Mouse (Mus musculus): ENCODE measurements around the gene Ryr1. TPM values are rescaled to one million over a fixed set of nuclear protein-coding genes. Genes with fewer than 3 reads are reported as not detected.

Ryr1 gene
- polyA plus RNA-seq, 1 experiment from 2014 or later, result 0.55 TPM

GRCm38 (mm10) chr7:29101286-29102017, 23.5 kb downstream of the Ryr1 start:
- Histone ChIP-seq H3K27me3 (ENCODE audit: control insufficient read depth, insufficient read depth, low read length) (no peaks in the 10 kb centered on the region), H3K4me3 (ENCODE audit: low read depth, low read length) (no peak overlapping the region), H3K4me2 (no peak overlapping the region), H3K36me3 (ENCODE audit: control insufficient read depth, insufficient read depth, low read length) (no peaks in the 10 kb centered on the region), H3K4me1 (ENCODE audit: control insufficient read depth, insufficient read depth, low read length) (no peaks in the 10 kb centered on the region), H3K9me3 (ENCODE audit: control insufficient read depth, low read length) (no peaks in the 10 kb centered on the region), H3K27ac (ENCODE audit: low read depth, low read length) (no peak overlapping the region), H3K9ac (ENCODE audit: low read length) (no peak overlapping the region)
- DNase-seq (ENCODE audit: low spot score, missing footprints) (no peak), ATAC-seq (ENCODE audit: low FRiP score) (no peak)
- 92% methylated on average over 12 of the region's 12 CpGs for WGBS

GRCm38 (mm10) chr7:29097131-29097530, 27.8 kb downstream of the Ryr1 start:
- 87% methylated on average over 16 of the region's 16 CpGs for WGBS
- no peak overlapping the region for H3K9ac ChIP-seq (ENCODE audit: low read length)
- H3K4me3 ChIP-seq (ENCODE audit: low read depth, low read length), result no peak overlapping the region
- H3K4me1 ChIP-seq (ENCODE audit: control insufficient read depth, insufficient read depth, low read length), result no peaks in the 10 kb centered on the region
- no peaks in the 10 kb centered on the region for H3K36me3 ChIP-seq (ENCODE audit: control insufficient read depth, insufficient read depth, low read length)
- no peak overlapping the region for H3K4me2 ChIP-seq
- DNase-seq (ENCODE audit: low spot score, missing footprints) (no peak), ATAC-seq (ENCODE audit: low FRiP score) (no peak)
- no peaks in the 10 kb centered on the region for H3K27me3 ChIP-seq (ENCODE audit: control insufficient read depth, insufficient read depth, low read length)
- no peak overlapping the region for H3K27ac ChIP-seq (ENCODE audit: low read depth, low read length)
- no peaks in the 10 kb centered on the region for H3K9me3 ChIP-seq (ENCODE audit: control insufficient read depth, low read length)

- H3K4me1 ChIP-seq (ENCODE audit: control insufficient read depth, insufficient read depth, low read length), result no peaks in the 10 kb centered on the region
- no peak overlapping the region for H3K4me2 ChIP-seq
- DNase-seq (ENCODE audit: low spot score, missing footprints), result no peak
- 78% methylated on average over 6 of the region's 6 CpGs for WGBS
- no peak overlapping the region for H3K4me3 ChIP-seq (ENCODE audit: low read depth, low read length)
- no peak for ATAC-seq (ENCODE audit: low FRiP score)
- H3K27me3 ChIP-seq (ENCODE audit: control insufficient read depth, insufficient read depth, low read length), result no peaks in the 10 kb centered on the region
- H3K9ac ChIP-seq (ENCODE audit: low read length), result no peak overlapping the region
- no peaks in the 10 kb centered on the region for H3K36me3 ChIP-seq (ENCODE audit: control insufficient read depth, insufficient read depth, low read length)
- H3K9me3 ChIP-seq (ENCODE audit: control insufficient read depth, low read length), result no peaks in the 10 kb centered on the region
- H3K27ac ChIP-seq (ENCODE audit: low read depth, low read length), result no peak overlapping the region
Observed at GRCm38 (mm10) chr7:29088817-29089216, 36.2 kb downstream of the Ryr1 start.

GRCm38 (mm10) chr7:29086902-29087301, 38.1 kb downstream of the Ryr1 start:
- DNase-seq (ENCODE audit: low spot score, missing footprints) (no peak), ATAC-seq (ENCODE audit: low FRiP score) (no peak)
- Histone ChIP-seq H3K9ac (ENCODE audit: low read length) (no peak overlapping the region), H3K27ac (ENCODE audit: low read depth, low read length) (no peak overlapping the region), H3K4me2 (no peak overlapping the region), H3K4me1 (ENCODE audit: control insufficient read depth, insufficient read depth, low read length) (no peaks in the 10 kb centered on the region), H3K9me3 (ENCODE audit: control insufficient read depth, low read length) (no peaks in the 10 kb centered on the region), H3K27me3 (ENCODE audit: control insufficient read depth, insufficient read depth, low read length) (no peaks in the 10 kb centered on the region), H3K36me3 (ENCODE audit: control insufficient read depth, insufficient read depth, low read length) (no peaks in the 10 kb centered on the region), H3K4me3 (ENCODE audit: low read depth, low read length) (no peak overlapping the region)
- 92% methylated on average over 10 of the region's 10 CpGs for WGBS

GRCm38 (mm10) chr7:29085981-29086380, 39.0 kb downstream of the Ryr1 start:
- 88% methylated on average over 30 of the region's 30 CpGs for WGBS
- Histone ChIP-seq H3K36me3 (ENCODE audit: control insufficient read depth, insufficient read depth, low read length) (no peaks in the 10 kb centered on the region), H3K4me3 (ENCODE audit: low read depth, low read length) (no peak overlapping the region), H3K4me1 (ENCODE audit: control insufficient read depth, insufficient read depth, low read length) (no peaks in the 10 kb centered on the region), H3K9ac (ENCODE audit: low read length) (no peak overlapping the region), H3K9me3 (ENCODE audit: control insufficient read depth, low read length) (no peaks in the 10 kb centered on the region), H3K27me3 (ENCODE audit: control insufficient read depth, insufficient read depth, low read length) (no peaks in the 10 kb centered on the region), H3K27ac (ENCODE audit: low read depth, low read length) (no peak overlapping the region), H3K4me2 (no peak overlapping the region)
- no peak for DNase-seq (ENCODE audit: low spot score, missing footprints)
- no peak for ATAC-seq (ENCODE audit: low FRiP score)

- no peak for DNase-seq (ENCODE audit: low spot score, missing footprints)
- ATAC-seq (ENCODE audit: low FRiP score), result no peak
- H3K36me3 ChIP-seq (ENCODE audit: control insufficient read depth, insufficient read depth, low read length), result no peaks in the 10 kb centered on the region
- no peak overlapping the region for H3K4me2 ChIP-seq
- H3K4me1 ChIP-seq (ENCODE audit: control insufficient read depth, insufficient read depth, low read length), result no peaks in the 10 kb centered on the region
- WGBS, result 83% methylated on average over 3 of the region's 3 CpGs
- no peaks in the 10 kb centered on the region for H3K27me3 ChIP-seq (ENCODE audit: control insufficient read depth, insufficient read depth, low read length)
- H3K9ac ChIP-seq (ENCODE audit: low read length), result no peak overlapping the region
- H3K4me3 ChIP-seq (ENCODE audit: low read depth, low read length), result no peak overlapping the region
- H3K27ac ChIP-seq (ENCODE audit: low read depth, low read length), result no peak overlapping the region
- H3K9me3 ChIP-seq (ENCODE audit: control insufficient read depth, low read length), result no peaks in the 10 kb centered on the region
Observed at GRCm38 (mm10) chr7:29084411-29084810, 40.6 kb downstream of the Ryr1 start.

- no peak for DNase-seq (ENCODE audit: low spot score, missing footprints)
- ATAC-seq (ENCODE audit: low FRiP score), result no peak
- Histone ChIP-seq H3K4me2 (no peak overlapping the region), H3K36me3 (ENCODE audit: control insufficient read depth, insufficient read depth, low read length) (no peaks in the 10 kb centered on the region), H3K4me1 (ENCODE audit: control insufficient read depth, insufficient read depth, low read length) (no peaks in the 10 kb centered on the region), H3K4me3 (ENCODE audit: low read depth, low read length) (no peak overlapping the region), H3K27ac (ENCODE audit: low read depth, low read length) (no peak overlapping the region), H3K27me3 (ENCODE audit: control insufficient read depth, insufficient read depth, low read length) (no peaks in the 10 kb centered on the region), H3K9ac (ENCODE audit: low read length) (no peak overlapping the region), H3K9me3 (ENCODE audit: control insufficient read depth, low read length) (no peaks in the 10 kb centered on the region)
- WGBS, result 79% methylated on average over 12 of the region's 12 CpGs
Observed at GRCm38 (mm10) chr7:29079419-29079950, 45.5 kb downstream of the Ryr1 start.

- 71% methylated on average over 9 of the region's 9 CpGs for WGBS
- H3K4me1 ChIP-seq (ENCODE audit: control insufficient read depth, insufficient read depth, low read length), result no peaks in the 10 kb centered on the region
Observed at GRCm38 (mm10) chr7:29076977-29077376, 48.0 kb downstream of the Ryr1 start.

GRCm38 (mm10) chr7:29075208-29075607, 49.8 kb downstream of the Ryr1 start:
- H3K9me3 ChIP-seq (ENCODE audit: control insufficient read depth, low read length), result no peaks in the 10 kb centered on the region
- 75% methylated on average over 6 of the region's 6 CpGs for WGBS

More at GRCm38 (mm10) chr7:29076977-29077376, 48.0 kb downstream of the Ryr1 start:
- no peaks in the 10 kb centered on the region for H3K9me3 ChIP-seq (ENCODE audit: control insufficient read depth, low read length)
- no peak overlapping the region for H3K9ac ChIP-seq (ENCODE audit: low read length)
- no peaks in the 10 kb centered on the region for H3K36me3 ChIP-seq (ENCODE audit: control insufficient read depth, insufficient read depth, low read length)
- no peaks in the 10 kb centered on the region for H3K27me3 ChIP-seq (ENCODE audit: control insufficient read depth, insufficient read depth, low read length)
- no peak overlapping the region for H3K27ac ChIP-seq (ENCODE audit: low read depth, low read length)
- H3K4me3 ChIP-seq (ENCODE audit: low read depth, low read length), result no peak overlapping the region
- ATAC-seq (ENCODE audit: low FRiP score) (no peak), DNase-seq (ENCODE audit: low spot score, missing footprints) (no peak)
- H3K4me2 ChIP-seq, result no peak overlapping the region

More at GRCm38 (mm10) chr7:29075208-29075607, 49.8 kb downstream of the Ryr1 start:
- no peak overlapping the region for H3K4me3 ChIP-seq (ENCODE audit: low read depth, low read length)
- peaks cover 12% of the 10 kb centered on the region for H3K4me1 ChIP-seq (ENCODE audit: control insufficient read depth, insufficient read depth, low read length)
- no peaks in the 10 kb centered on the region for H3K36me3 ChIP-seq (ENCODE audit: control insufficient read depth, insufficient read depth, low read length)
- no peak overlapping the region for H3K4me2 ChIP-seq
- ATAC-seq (ENCODE audit: low FRiP score), result no peak
- DNase-seq (ENCODE audit: low spot score, missing footprints), result no peak
- H3K27me3 ChIP-seq (ENCODE audit: control insufficient read depth, insufficient read depth, low read length), result no peaks in the 10 kb centered on the region
- no peak overlapping the region for H3K9ac ChIP-seq (ENCODE audit: low read length)
- no peak overlapping the region for H3K27ac ChIP-seq (ENCODE audit: low read depth, low read length)

Measured in midbrain, embryonic 11.5 days (tissue).